27 mouse cellular contexts compared by ENCODE assay signal in genomic region chr5:122190465-122190864, GRCm38 (mm10). TPM values are rescaled to one million over a fixed set of nuclear protein-coding genes. Genes with fewer than 3 reads are reported as not detected.
"Had no signal": no experiment of that assay in that cellular context is flagged by ENCODE, and none has a peak within 500 bp of the region (broad histone marks: within the 10 kb centered on the region; RNA-seq: fewer than 3 reads in every experiment).

No protein-coding gene starts in this region.

- H3K9ac ChIP-seq: heart, embryonic 12.5 days; hindbrain, embryonic 13.5 days; hindbrain, embryonic 15.5 days; kidney, embryonic 15.5 days; limb, embryonic 12.5 days; liver, embryonic 13.5 days had no signal

- H3K4me1 ChIP-seq: heart, embryonic 10.5 days; heart, embryonic 12.5 days; hindbrain, embryonic 13.5 days; hindbrain, embryonic 15.5 days; limb, embryonic 10.5 days; limb, embryonic 12.5 days had no signal

- ATAC-seq: hindbrain, postnatal 0 days; intestine, embryonic 16.5 days had no signal

- H3K4me3 ChIP-seq: gastrocnemius, adult 2 months; heart, embryonic 10.5 days; heart, embryonic 12.5 days; hindbrain, embryonic 13.5 days; hindbrain, embryonic 15.5 days; kidney, embryonic 15.5 days; left cerebral cortex, adult 2 months; limb, embryonic 10.5 days; limb, embryonic 12.5 days; liver, embryonic 13.5 days had no signal

- H3K9me3 ChIP-seq: heart, embryonic 10.5 days; heart, embryonic 12.5 days; hindbrain, embryonic 13.5 days; hindbrain, embryonic 15.5 days; kidney, embryonic 15.5 days; limb, embryonic 10.5 days; limb, embryonic 12.5 days; liver, embryonic 13.5 days had no signal

- H3K36me3 ChIP-seq: heart, embryonic 10.5 days; heart, embryonic 12.5 days; hindbrain, embryonic 13.5 days; hindbrain, embryonic 15.5 days; kidney, embryonic 15.5 days; limb, embryonic 10.5 days; limb, embryonic 12.5 days; liver, embryonic 13.5 days had no signal

- DNase-seq: gastrocnemius, adult 2 months; gastrocnemius, postnatal 10 days; gastrocnemius, postnatal 25 days; heart, adult 18-20 months; heart, postnatal 10 days; heart, postnatal 36 days; kidney, adult 11 months; kidney, adult 2 months; kidney, adult 9 months; kidney, postnatal 14 days; kidney, postnatal 36 days; liver; liver, embryonic 13.5 days had no signal

- H3K27me3 ChIP-seq: heart, embryonic 12.5 days; hindbrain, embryonic 13.5 days; hindbrain, embryonic 15.5 days; kidney, embryonic 15.5 days; limb, embryonic 12.5 days; liver, embryonic 13.5 days had no signal

- H3K27ac ChIP-seq: gastrocnemius, adult 2 months; heart, embryonic 10.5 days; hindbrain, embryonic 13.5 days; hindbrain, embryonic 15.5 days; hindbrain, postnatal 0 days; kidney, embryonic 15.5 days; left cerebral cortex, adult 2 months; limb, embryonic 10.5 days; limb, embryonic 12.5 days; liver, embryonic 13.5 days had no signal

RNA-seq across cellular contexts. Expression of gene Ccdc63, which starts 49.8 kb away (rescaled TPM):
- total RNA-seq: gastrocnemius, adult 2 months; gastrocnemius, postnatal 10 days; gastrocnemius, postnatal 25 days; heart, adult 18-20 months; heart, postnatal 36 days had no signal
- polyA plus RNA-seq: hindbrain, embryonic 11.5 days; hindbrain, embryonic 13.5 days; hindbrain, embryonic 15.5 days; hindbrain, postnatal 0 days; intestine, embryonic 14.5 days; intestine, embryonic 16.5 days; kidney, embryonic 15.5 days; kidney, postnatal 0 days; large intestine, adult 2 months; limb, embryonic 10.5 days; limb, embryonic 12.5 days had no signal
